Mouse (Mus musculus): ENCODE data around the gene Ggta1. TPM values are rescaled to one million over a fixed set of nuclear protein-coding genes. Genes with fewer than 3 reads are reported as not detected.

Ggta1 gene
- polyA plus RNA-seq, 3 experiments from 2014 or later: 17.5 to 19.2 (median 18.0) TPM

DNA sequence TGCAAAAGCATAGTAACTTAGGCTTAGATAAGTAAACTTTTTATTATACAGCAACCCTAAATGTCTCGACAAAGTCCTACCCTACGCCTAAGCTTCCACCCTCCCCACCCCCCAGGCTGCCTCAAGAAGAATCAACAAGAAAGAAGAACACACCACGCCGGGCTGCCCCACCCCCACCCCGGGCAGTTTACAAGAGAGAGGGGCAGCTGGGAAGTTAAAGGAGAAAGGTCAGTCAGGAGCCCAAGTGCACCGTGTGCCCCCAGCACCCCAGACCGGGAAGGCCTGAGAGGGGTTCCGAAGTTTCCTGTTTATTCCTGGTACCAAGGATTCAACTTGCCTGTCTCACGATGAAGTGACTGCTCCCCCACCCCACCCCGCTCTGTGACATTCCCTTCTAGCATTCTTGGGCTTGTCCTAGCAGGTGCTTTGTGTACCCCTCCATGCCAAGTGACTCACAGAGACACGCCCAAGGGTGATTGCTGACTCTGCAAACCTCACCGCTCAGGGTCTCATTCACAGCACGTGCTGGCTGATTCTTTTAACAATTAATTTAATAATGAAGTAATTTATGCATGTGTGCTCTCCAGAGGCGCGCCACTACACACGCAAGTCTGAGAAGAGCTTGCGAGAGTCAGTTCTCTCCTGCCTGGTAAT is 27.6 kb upstream of the Ggta1 start:
- no peak for ATAC-seq

DNA sequence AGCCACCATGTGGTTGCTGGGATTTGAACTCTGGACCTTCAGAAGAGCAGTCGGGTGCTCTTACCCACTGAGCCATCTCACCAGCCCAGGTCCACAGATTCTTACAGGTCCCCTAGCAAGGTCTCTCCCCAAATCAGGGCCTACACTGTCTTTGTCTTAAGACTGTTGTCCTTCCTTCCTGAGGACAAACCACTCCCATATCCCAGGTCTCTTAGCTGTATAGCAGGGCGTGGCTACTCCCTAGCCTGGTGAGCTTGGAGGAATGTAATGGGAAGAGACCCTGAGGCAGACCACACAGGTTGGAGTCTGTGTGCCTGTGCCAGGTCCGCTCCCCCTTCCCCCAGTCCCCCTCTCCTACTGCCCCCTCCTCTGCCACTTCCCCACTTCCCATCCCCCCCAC is 24.7 kb upstream of the Ggta1 start:
- ATAC-seq: no peak

DNA sequence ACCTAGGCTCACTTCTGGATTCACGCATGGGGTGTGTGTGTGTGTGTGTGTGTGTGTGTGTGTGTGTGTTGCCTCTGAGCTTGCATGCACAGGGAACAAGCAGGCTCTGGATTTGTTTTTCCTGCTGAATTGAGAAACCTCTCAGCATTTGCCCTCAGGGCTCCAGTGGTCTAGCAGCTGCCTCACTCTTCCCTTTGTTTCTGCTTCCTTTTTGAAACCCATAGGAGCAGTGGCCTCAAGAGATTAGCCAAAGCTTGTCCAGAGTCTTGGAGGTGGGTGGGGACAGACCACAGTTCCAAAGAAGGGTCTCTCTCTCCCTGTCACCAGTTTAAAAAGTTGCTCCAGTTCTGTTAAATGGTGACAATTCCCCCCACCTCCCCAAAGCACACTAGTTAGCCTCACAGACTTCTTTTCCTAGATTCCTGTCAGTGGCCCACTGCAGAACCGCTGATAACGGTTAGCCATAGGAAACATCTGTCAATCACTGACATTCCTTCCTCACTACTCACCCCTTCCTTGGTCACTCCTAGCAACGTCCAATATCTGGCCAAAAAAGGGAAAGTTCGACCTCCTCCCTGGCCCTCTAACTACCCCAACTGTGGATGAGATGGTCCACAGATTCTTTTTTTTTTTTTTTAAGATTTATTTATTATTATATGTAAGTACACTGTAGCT is 24.1 kb upstream of the Ggta1 start:
- ATAC-seq: no peak

DNA sequence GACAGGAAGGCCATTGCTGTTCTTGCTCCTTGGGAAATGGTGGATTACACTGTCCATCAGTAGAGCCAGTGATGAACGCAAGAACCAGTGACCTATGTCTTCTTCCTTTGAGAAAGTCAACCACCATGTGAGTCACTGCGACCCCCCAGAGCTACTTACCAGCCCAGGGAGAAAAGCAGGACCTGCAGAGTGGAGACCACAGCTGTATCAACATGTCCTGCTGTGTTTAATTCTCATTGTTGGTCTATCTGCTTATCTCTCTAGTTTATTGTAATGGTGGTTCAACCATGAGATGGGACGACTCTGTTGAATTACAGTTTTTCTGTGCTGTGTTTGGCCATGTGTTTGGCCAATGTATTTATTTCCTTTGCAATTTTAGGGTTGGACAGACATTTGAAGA is 21.1 kb upstream of the Ggta1 start:
- no peak for ATAC-seq

DNA sequence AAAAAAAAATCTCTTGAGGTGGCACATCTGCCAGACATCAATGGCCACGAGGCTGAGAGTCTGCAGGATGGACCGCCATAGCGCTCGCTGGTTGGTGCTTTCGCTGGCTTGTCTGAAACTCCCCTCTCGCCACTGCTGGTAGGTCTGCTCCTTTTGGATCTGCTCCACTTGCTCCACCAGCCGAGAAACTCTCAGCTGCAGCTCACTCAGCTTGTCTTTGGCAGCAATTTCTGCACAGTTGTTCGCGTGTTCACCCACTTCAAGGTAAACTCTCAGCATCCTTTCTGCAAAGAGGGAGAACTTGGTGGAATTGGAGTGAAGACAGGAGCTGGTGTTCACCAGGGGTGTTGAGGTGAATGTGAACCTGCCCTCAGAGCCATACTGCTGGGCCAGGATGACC is 20.4 kb upstream of the Ggta1 start:
- ATAC-seq: no peak

DNA sequence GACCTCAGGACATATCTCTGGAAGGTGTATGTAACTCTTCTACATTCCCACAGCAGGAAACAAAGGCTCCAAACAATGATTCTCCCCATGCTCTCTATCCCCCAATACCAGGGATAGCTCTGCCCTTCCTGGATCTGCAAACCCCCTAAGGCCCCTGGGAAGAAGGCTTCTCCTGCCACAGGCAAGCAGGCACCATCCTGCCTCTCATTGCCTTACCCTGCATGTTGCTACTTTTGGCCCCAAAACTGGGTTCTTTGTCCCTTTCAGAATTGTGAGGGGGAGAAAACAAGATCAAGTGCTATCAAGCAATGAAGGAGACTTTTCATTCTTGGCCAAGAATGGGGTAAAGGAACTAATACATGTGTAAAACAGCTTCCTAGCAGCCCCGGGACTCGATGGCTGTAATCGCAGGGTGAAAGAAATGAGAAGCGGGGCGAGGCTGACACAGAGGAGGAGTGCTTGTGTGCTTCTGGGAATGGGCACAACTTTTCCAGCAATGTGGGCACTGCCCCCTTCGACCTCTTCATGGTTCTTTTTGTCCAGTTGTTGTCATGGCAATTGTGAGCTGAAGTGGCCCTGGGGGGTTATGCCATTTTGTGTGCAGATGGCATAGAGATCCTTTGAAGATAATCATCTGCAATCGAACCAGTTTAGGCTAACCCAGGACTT is 18.4 kb upstream of the Ggta1 start:
- no peak for ATAC-seq

DNA sequence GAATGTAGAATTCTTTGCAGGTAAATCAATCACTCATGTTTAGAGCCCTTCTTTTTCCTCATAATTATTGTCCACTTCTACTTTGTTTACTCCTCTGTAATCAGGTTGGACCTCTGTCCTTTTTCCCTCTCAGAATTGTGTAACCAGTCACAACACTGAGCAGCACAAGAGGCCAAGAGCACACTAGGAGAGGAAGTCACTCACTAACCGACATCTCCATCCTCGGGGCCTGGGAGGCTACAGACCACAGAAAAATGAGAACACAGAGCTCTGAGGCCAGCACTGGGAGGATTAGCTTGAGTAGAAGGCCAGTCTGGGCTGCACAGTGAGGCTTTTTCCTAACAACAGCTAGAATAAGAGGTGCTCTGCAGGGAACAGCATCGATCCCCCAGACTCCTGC is 17.0 kb upstream of the Ggta1 start:
- peak; percentile 35 for ATAC-seq

DNA sequence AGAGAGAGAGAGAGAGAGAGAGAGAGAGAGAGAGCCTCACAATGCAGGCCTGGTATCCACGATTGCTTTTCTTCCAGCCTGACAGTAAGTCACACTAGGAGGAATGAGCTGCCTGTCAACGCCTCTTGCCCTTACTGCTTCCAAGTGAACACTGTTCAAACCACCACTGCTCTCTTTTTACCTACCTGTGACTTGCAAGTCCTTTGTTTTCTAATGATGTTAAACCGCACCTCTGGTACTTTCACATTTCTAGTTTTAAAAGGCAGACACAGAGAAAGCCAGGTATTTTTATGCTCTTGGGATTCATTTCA is 15.7 kb upstream of the Ggta1 start:
- no peak for ATAC-seq

DNA sequence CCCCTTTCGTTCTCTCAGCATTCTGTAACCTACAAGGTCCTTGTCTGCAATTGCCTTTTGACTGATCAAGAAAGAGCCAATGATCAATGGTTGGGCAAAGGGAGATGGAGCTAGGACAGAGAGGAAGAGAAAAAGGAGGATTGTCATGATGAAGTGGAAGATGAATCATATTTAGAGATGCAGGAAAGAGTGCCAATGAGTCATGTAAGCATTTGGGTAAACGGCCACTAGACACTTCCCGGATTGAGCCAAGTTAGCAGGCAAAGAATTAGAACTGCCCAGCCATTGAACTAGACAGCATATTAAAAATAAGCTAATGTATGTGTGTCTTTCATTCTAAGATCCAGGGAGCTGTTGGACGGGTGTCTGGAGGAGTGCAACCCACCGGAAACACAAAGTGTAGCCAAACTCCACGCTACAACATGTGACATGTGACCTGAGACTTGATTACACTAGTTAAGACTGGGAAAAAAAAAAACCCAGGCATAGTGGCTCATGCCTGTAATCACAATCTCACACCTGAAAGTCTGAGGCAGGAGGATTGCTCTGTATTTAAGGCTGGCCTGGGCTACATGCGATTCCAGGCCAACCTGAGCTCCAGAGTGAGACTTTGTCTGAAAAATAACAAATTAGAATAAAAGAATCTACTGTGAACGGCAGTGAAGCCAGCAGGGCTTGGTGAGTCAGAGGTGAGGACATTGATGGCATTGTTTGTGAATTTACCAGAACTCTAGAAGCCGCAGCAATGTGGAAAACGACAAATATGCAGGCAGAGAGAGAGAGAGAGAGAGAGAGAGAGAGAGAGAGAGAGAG is 15.2 kb upstream of the Ggta1 start:
- ATAC-seq: no peak

DNA sequence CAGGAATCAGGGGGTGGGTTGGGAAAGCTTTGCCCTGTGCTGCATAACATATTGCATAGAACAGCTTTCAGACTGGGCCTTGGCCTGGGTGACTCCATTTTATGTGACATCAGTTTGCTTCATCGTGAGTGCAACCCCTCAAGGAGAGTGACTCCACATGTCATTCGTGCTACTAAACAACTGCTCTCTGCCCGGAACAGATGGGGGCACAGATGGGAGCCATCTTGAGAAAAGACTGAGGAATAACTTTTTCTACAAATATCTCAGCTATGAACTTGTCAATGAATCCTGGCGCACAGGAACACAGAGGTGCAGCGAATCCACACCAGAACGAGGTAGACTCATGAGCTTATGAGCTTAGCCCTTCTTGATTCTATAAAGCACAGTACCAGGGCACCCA is 14.3 kb upstream of the Ggta1 start:
- no peak for ATAC-seq

DNA sequence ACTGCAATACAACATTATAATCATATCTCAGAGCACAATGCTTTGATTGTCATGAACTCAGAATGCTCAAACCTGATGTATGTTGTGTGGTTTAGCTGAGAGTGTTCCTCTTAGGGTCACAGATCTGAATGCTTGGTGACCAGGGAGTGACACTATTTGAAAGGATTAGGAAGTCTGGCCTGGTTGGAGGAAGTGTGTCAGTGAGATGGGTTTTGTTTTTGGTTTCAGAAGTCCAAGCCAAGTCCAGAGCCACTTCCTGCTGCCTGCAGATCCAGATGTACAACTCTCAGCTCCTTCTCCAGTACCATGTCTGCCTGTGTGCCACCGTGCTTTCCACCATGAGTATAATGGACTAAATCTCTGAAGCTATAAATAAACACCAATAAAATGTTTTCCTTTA is 11.9 kb upstream of the Ggta1 start:
- no peak for ATAC-seq

DNA sequence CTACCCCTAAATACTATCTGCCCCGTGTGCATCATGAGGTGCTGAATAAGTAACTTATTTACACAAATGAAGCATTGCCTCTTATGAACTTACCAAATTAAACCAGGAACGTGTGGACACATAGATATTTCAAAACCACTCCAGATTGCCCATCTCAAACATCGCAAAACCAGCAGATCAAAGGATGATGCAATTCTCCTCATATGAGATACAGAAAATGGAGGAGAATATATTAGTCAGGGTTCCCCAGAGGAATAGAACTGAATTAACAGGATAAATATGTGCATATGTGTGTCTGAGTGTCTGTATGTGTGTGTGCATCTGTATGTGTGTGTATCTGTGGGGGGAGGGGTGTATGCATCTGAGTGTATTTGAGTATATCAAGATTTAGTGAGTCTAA is 6.2 kb upstream of the Ggta1 start:
- no peak for ATAC-seq

DNA sequence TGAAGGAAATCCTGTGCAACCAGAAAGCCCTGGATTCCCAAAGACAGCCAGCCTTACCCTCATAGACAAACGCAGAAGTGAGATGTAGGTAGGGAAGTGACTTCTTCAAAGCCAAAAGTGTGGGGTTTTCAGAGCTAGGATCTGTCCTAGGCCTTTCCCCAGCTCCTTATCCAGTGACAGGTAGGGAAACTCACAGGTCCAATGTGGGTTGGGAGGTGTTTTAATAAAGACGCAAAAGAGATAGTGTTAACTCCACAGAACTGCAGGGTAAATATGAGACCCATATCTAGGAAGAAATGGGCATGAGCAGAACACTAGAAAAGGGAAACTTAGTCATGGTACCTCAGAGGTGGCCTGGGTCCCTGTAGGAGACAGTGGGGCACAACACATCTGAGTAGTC is 5.2 kb upstream of the Ggta1 start:
- no peak for ATAC-seq

DNA sequence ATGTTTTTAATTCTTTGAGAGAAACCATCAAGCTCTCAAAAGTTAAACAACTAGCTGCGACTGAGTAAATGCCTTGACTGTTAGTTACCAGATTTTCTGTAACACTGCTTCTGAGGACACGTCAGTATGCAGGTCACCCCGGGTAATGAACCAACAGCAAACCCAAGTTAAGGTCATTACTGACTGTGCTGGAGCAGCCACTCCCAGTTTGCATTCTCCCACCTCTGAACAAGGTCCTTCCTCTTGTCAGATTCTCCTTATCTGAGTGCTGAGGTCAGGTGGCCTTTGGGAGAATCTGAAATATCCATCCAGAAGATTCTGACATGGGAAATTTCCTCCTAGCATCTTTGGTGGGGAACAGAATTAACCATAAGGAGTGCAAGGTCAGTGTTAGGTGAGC is 4.8 kb upstream of the Ggta1 start:
- no peak for ATAC-seq

DNA sequence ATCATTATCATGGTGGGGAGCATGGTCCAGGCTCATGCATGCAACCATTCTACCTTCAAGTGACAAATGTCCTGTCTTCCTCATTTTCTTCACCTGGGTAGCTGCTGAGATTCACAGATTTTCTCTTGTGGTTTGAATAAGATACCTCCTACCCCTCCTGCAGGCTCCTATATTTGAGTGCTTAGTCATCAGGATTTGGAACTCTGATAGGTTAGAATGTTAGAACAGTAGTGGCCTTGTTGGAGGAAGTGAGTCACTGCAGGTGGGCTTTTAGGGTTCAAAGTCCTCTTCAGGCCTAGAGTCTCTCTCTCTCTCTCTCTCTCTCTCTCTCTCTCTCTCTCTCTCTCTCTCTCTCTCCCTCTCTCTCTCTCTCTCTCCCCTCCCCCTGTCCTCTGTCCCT is 2.6 kb upstream of the Ggta1 start:
- ATAC-seq: no peak

DNA sequence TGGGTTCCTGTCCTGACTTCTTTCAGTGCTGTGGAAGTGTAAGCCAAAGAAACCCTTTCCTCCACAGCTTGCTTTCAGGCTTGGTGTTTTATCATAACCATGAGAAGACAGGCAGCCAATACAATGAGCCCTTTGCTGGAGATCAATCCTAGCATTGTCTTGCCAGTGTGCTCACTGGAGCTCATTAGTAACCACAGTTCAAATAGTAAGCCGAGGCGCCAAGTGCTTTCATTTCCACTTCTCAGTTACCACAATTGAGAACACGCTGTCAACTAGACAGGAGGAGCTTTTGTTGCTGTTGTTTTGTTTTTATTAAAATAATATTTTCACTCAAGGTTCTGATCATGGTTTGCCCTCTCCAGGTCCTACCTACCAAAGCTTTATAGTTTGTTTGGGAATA is 1.5 kb upstream of the Ggta1 start:
- peak; percentile 41 for ATAC-seq

DNA sequence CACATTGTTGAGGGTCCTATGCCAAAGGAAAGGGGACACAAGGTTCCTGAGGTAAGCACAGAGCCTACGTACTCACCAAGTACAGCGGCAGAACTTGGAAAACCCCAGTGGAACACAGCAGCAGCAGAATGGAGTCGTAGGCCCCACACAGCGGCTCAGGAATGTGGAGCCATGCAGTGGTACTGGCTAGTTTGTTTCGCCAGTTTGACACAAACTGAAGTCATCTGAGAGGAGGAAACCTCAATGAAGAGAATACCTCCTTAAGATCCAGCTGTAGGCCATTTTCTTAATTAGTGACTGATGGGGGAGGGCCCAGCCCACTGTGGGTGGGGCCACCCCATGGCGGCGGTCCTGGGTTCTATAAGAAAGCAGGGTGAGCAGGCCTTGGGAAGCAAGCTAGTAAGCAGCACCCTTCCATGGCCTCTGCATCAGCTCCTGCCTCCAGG is 1.1 kb upstream of the Ggta1 start:
- no peak for ATAC-seq

DNA sequence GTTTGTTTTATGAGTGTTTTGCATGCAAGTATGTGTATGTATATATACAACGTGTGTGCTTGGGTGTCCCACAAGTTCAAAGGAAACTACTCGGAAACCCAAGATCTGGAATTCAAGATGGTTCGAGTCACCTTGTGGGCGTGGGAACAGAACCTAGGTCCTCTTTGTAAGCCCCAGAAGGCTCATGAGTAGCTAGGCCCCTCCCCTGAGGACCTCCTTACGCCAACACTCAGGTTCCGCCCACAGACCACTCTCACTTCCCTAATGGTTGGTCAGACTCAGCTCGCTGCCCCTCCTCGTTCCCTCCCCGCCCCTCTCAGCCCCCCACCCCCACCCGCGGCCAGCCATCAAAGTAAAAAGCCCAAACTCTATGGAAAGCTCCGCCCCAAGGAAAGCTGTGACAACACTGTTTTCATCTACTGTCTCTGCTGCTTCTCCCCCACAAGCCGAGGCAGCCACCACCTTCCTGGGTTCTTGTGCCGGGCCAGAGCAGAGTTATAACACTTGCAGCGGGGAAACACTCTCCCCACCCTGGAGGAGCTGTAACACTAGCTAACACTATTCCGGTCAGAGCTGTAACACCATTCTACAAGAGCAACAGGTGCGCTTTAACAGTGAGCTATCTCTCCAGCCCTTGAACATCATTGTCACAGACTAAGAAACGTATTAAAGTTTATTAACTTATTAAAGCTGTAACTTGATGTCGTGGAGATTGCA is 499 bp upstream of the Ggta1 start:
- peak; percentile 47 for ATAC-seq

DNA sequence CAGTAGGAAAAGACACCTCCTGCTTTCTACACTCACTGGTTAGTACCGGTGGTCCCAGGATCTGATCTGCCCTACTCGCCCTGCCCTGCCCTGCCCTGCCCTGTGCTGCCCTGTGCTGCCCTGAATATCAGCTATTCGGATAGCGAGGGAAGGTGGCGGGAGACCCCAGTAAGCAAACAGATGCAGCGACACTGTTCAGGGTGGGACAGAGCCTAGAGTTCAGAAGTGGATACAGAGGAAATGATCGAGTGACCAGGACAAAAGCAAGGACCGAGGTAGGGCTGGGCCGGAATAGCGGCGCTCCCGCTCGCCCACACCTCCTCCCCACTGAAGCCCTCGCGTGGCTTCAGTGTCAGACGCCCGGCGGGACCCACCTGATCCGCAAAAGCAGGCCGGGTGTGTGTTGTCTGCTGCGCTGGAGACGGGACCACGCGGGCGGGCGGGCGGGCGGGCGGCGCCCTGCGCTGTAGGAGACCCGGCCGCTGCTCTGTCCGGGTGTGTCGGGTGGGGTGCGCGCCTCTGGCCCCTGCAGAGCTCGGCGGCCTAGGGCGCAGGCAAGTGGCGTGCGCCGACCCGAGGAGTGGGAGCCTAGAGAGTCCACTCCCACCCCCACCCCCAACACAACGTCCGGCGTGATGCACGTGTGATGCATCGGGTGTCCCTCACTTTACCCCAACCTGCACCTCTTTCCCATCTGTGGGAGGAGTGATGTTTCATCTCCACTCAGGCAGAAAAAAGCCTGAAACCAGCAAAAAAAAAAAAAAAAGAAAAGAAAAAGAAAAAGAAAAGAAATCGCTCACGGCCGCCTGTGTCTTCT is 852 bp downstream of the Ggta1 start:
- ATAC-seq: no peak

DNA sequence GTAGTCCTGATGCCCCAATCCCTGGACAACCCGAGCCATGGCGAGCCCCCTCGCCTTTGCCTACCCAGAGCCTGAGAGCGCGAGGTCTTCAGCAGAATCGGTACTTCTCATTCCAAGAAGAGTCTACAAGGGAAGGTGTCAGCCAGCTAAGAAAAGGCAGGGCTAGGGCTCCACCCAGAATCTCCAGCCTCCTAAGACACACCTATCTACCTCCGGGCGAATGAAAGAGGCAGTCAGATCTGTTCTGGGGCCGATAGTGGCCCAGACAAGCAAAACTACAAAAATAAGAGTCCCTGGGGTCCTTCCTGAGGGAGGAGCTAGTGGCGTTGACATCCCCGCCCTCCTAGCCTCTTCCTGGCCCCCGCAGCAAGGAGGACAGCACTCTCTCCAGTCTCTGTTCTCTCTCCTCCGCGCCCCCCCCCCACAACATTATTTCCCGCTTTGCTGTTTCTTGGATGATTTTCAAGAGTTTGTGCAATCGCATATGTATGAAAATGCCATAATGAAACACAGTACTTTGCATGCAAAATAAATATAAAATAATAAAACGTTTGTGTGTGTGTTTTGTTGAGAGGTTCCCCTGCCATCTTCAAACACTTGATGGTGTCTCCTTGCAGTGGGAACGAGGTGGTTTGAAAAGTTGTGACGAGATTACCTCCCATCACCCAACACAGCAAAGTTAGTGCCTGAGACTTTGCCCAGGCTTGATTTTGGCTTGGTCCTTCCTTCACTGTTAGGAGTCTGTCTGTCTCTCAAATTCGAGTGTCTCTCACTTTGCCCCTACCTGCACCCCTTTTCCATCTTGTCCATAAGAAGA is 1.7 kb downstream of the Ggta1 start:
- peak; percentile 74 for ATAC-seq

DNA sequence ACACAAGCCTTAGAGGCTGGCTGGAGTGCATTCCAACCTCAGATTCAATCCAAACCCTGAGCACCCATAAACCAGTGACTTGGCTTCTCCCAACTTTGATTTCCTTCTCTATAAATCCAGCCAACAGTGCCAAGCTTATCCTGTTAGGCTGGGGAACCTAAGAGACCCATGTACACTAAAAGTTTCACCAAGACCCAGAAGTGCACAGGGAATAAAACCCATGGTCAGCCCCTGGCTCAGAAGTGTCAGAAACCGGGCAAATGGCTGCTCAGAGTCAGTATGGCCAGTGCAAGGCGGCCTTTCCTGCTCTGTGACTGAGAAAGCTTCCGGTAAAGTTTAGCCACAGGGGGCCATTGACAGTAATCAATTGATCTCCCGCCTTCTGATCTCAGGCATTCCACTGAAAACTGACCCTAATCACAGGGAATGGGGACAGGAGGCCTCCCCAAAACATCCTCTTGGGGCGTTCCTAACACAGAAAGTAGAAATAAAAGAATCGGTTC is 2.6 kb downstream of the Ggta1 start:
- ATAC-seq: no peak
